Mouse (Mus musculus) 3134 (cell line): ENCODE data around the gene Desi2.
A peak's percentile ranks its signal among the peaks of the same experiment; 100 is the strongest.
"Not testable (repeated sequence)": the region's sequence is repeated elsewhere in the genome, so short reads cannot be mapped to it uniquely, and the experiment has no call there.

ENCODE experiments used
- DNase-seq: peaks from one replicate; pipeline ENCODE4 v3.0.0-alpha.2; 2011; ENCODE audit warnings: low spot score; ENCODE audit not compliant: insufficient read length; ENCODE audit errors: extremely low read depth

Gene Desi2

GRCm38 (mm10) chr1:178187216-178187791, at the start of gene Desi2:
Gene Desi2, plus strand, starts transcription at chr1:178187417.
- peak; percentile 97 for DNase-seq

GRCm38 (mm10) chr1:178146513-178146912, 40.7 kb upstream of the Desi2 start:
- peak; percentile 46 for DNase-seq

- DNase-seq: not testable (repeated sequence)
Measured at GRCm38 (mm10) chr1:178146915-178147314, 40.3 kb upstream of the Desi2 start.

GRCm38 (mm10) chr1:178182251-178182650, 5.0 kb upstream of the Desi2 start:
- DNase-seq: no peak

GRCm38 (mm10) chr1:178185591-178185990, 1.6 kb upstream of the Desi2 start:
- DNase-seq: no peak

GRCm38 (mm10) chr1:178187810-178188209, 593 bp downstream of the Desi2 start:
- DNase-seq: not testable (repeated sequence)

GRCm38 (mm10) chr1:178188386-178188785, 1.2 kb downstream of the Desi2 start:
- DNase-seq: peak; percentile 10

GRCm38 (mm10) chr1:178205701-178206325, 18.6 kb downstream of the Desi2 start:
- DNase-seq: no peak

GRCm38 (mm10) chr1:178207856-178208255, 20.6 kb downstream of the Desi2 start:
- not testable (repeated sequence) for DNase-seq

GRCm38 (mm10) chr1:178209966-178210365, 22.7 kb downstream of the Desi2 start:
- DNase-seq: no peak

GRCm38 (mm10) chr1:178217157-178217556, 29.9 kb downstream of the Desi2 start:
- peak; percentile 46 for DNase-seq

- DNase-seq: peak; percentile 60
Measured at GRCm38 (mm10) chr1:178218305-178218704, 31.1 kb downstream of the Desi2 start.

- no peak for DNase-seq
Measured at GRCm38 (mm10) chr1:178219166-178220077, 32.2 kb downstream of the Desi2 start.

GRCm38 (mm10) chr1:178228888-178229287, 41.7 kb downstream of the Desi2 start:
- DNase-seq: not testable (repeated sequence)

- no peak for DNase-seq
Measured at GRCm38 (mm10) chr1:178234109-178234508, 46.9 kb downstream of the Desi2 start.

- no peak for DNase-seq
Measured at GRCm38 (mm10) chr1:178235919-178236466, 48.8 kb downstream of the Desi2 start.

- DNase-seq: no peak
Measured at GRCm38 (mm10) chr1:178238676-178239075, 51.5 kb downstream of the Desi2 start.

- DNase-seq: peak; percentile 36
Measured at GRCm38 (mm10) chr1:178241884-178242508, 54.8 kb downstream of the Desi2 start.

GRCm38 (mm10) chr1:178248107-178248820, 61.0 kb downstream of the Desi2 start:
- no peak for DNase-seq

- no peak for DNase-seq
Measured at GRCm38 (mm10) chr1:178254598-178254997, 67.4 kb downstream of the Desi2 start.
